Mouse (Mus musculus) midbrain, embryonic 14.5 days (tissue): ENCODE data around the gene Ralb. TPM values are rescaled to one million over a fixed set of nuclear protein-coding genes. Genes with fewer than 3 reads are reported as not detected.
A peak's percentile ranks its signal among the peaks of the same experiment; 100 is the strongest.

Experiments used
- ATAC-seq: fragments of 200-750 bp; cut with Nextera tagmentation; 2 replicates; pipeline ENCODE4 v1.8.0; 2017; ENCODE audit warnings: moderate number of reproducible peaks, moderate library complexity; ENCODE audit not compliant: low FRiP score, low TSS enrichment
- DNase-seq: peaks from one replicate; pipeline ENCODE4 v3.0.0-alpha.2; 2015
- H3K27ac ChIP-seq: fragments of 300-500 bp; sonication (generic); replicated peaks from 2 replicates; pipeline ENCODE4 v1.5.1; 2014; ENCODE audit warnings: mild to moderate bottlenecking, low read depth, low read length, moderate library complexity
- H3K27me3 ChIP-seq: fragments of 300-500 bp; sonication (generic); 2 replicates; pipeline ENCODE4 v1.6.1; 2014; ENCODE audit warnings: low read length, control low read depth, mixed read lengths; ENCODE audit not compliant: control insufficient read depth, insufficient read depth
- H3K36me3 ChIP-seq: fragments of 300-500 bp; sonication (generic); 2 replicates; pipeline ENCODE4 v1.6.1; 2014; ENCODE audit warnings: low read length, control low read depth; ENCODE audit not compliant: control insufficient read depth, insufficient read depth
- H3K4me1 ChIP-seq: fragments of 300-500 bp; sonication (generic); 2 replicates; pipeline ENCODE4 v1.6.1; 2014; ENCODE audit warnings: mild to moderate bottlenecking, antibody characterized with exemption, low read length, control low read depth; ENCODE audit not compliant: control insufficient read depth, insufficient read depth
- H3K4me2 ChIP-seq: fragments of 300-500 bp; sonication (generic); 2 replicates; pipeline ENCODE4 v1.6.1; 2014; ENCODE audit warnings: mild to moderate bottlenecking, low read length, moderate library complexity
- H3K4me3 ChIP-seq: fragments of 300-500 bp; sonication (generic); replicated peaks from 2 replicates; pipeline ENCODE4 v1.5.1; 2014; ENCODE audit warnings: low read depth, low read length
- H3K9ac ChIP-seq: fragments of 300-500 bp; sonication (generic); replicated peaks from 2 replicates; pipeline ENCODE4 v1.6.1; 2014; ENCODE audit warnings: mild to moderate bottlenecking, low read length, moderate library complexity
- H3K9me3 ChIP-seq: fragments of 300-500 bp; sonication (generic); 2 replicates; pipeline ENCODE4 v1.6.1; 2016; ENCODE audit warnings: low read length, control low read depth, mixed read lengths; ENCODE audit not compliant: control insufficient read depth
- WGBS: fragments of 180-500 bp; shearing (Covaris S2); extraction: QIAGEN DNeasy Blood & Tissue Kit; methylation state at CpG from one replicate; pipeline ENCODE4 v1.1.7; 2014; 5-methylcytosine and 5-hydroxymethylcytosine counted together
- polyA plus RNA-seq: library from polyadenylated mRNA; unstranded; fragments of >200 nt; fragmentation: Nextera tagmentation; extraction: Ambion mirVana; gene quantifications from 2 replicates; pipeline ENCODE4 v1.2.1, GENCODE M21; 2014

Gene Ralb
- 35.3 and 49.6 TPM in 2 replicates for polyA plus RNA-seq

- H3K36me3 ChIP-seq = no peaks in the 10 kb centered on the region
- DNase-seq (peak; percentile 96), ATAC-seq (peak; percentile 98)
- H3K27ac ChIP-seq = no peak within 1 kb of the TSS
- H3K4me1 ChIP-seq = peaks cover 18% of the 10 kb centered on the region
- peak within 1 kb of the TSS; percentile 63 for H3K4me3 ChIP-seq
- under 1% methylated on average over 57 of the region's 57 CpGs for WGBS
- no peaks in the 10 kb centered on the region for H3K9me3 ChIP-seq
- peak within 1 kb of the TSS; percentile 79 for H3K4me2 ChIP-seq
- H3K27me3 ChIP-seq = no peaks in the 10 kb centered on the region; the same call in 1 of the 2 replicates
- H3K9ac ChIP-seq = peak within 1 kb of the TSS; percentile 60
These were observed at the start of gene Ralb for GRCm38 (mm10) chr1:119504260-119505062. Gene Ralb (minus strand): TSS chr1:119504794.

GRCm38 (mm10) chr1:119551651-119552050 is 47.1 kb upstream of the Ralb start:
- Histone ChIP-seq H3K9me3 (no peaks in the 10 kb centered on the region), H3K4me2 (no peak overlapping the region), H3K9ac (no peak overlapping the region), H3K4me3 (no peak overlapping the region), H3K4me1 (no peaks in the 10 kb centered on the region), H3K36me3 (peaks cover 22% of the 10 kb centered on the region), H3K27ac (no peak overlapping the region), H3K27me3 (no peaks in the 10 kb centered on the region)
- WGBS = 98% methylated on average over 1 of the region's 1 CpGs
- DNase-seq = no peak
- ATAC-seq = no peak

GRCm38 (mm10) chr1:119550064-119550463 is 45.5 kb upstream of the Ralb start:
- no peaks in the 10 kb centered on the region for H3K4me1 ChIP-seq
- 97% methylated on average over 2 of the region's 2 CpGs for WGBS
- ATAC-seq = no peak
- peaks cover 26% of the 10 kb centered on the region for H3K36me3 ChIP-seq
- no peak for DNase-seq
- no peak overlapping the region for H3K4me2 ChIP-seq
- no peak overlapping the region for H3K9ac ChIP-seq
- no peaks in the 10 kb centered on the region for H3K9me3 ChIP-seq
- no peak overlapping the region for H3K27ac ChIP-seq
- H3K4me3 ChIP-seq = no peak overlapping the region
- H3K27me3 ChIP-seq = no peaks in the 10 kb centered on the region

GRCm38 (mm10) chr1:119549327-119549689 is 44.7 kb upstream of the Ralb start:
- Histone ChIP-seq H3K27ac (no peak overlapping the region), H3K27me3 (no peaks in the 10 kb centered on the region), H3K4me1 (no peaks in the 10 kb centered on the region), H3K4me2 (no peak overlapping the region), H3K9ac (no peak overlapping the region), H3K4me3 (no peak overlapping the region), H3K9me3 (no peaks in the 10 kb centered on the region), H3K36me3 (peaks cover 19% of the 10 kb centered on the region)
- 96% methylated on average over 7 of the region's 7 CpGs for whole genome bisulfite sequencing
- ATAC-seq (no peak), DNase-seq (no peak)

- H3K36me3 ChIP-seq = peaks cover 19% of the 10 kb centered on the region
- H3K4me1 ChIP-seq = no peaks in the 10 kb centered on the region
- no peak overlapping the region for H3K9ac ChIP-seq
- no peaks in the 10 kb centered on the region for H3K27me3 ChIP-seq
- H3K9me3 ChIP-seq = no peaks in the 10 kb centered on the region
- no peak overlapping the region for H3K4me3 ChIP-seq
- H3K4me2 ChIP-seq = no peak overlapping the region
- DNase-seq (peak; percentile 93), ATAC-seq (peak; percentile 57; the same call in 1 of the 2 replicates)
- H3K27ac ChIP-seq = no peak overlapping the region
- 75% methylated on average over 7 of the region's 7 CpGs for WGBS
These were observed 44.2 kb upstream of the Ralb start for GRCm38 (mm10) chr1:119548668-119549326.

- 92% methylated on average over 3 of the region's 3 CpGs for WGBS
- no peaks in the 10 kb centered on the region for H3K9me3 ChIP-seq
- ATAC-seq = no peak
These were observed 41.9 kb upstream of the Ralb start for GRCm38 (mm10) chr1:119546490-119546889.

GRCm38 (mm10) chr1:119545671-119546070 is 41.1 kb upstream of the Ralb start:
- WGBS = 91% methylated on average over 4 of the region's 4 CpGs
- DNase-seq (no peak), ATAC-seq (no peak)
- H3K4me1 ChIP-seq = no peaks in the 10 kb centered on the region
- H3K36me3 ChIP-seq = peaks cover 12% of the 10 kb centered on the region
- no peak overlapping the region for H3K4me2 ChIP-seq
- H3K4me3 ChIP-seq = no peak overlapping the region
- no peaks in the 10 kb centered on the region for H3K9me3 ChIP-seq
- no peaks in the 10 kb centered on the region for H3K27me3 ChIP-seq
- no peak overlapping the region for H3K9ac ChIP-seq
- H3K27ac ChIP-seq = no peak overlapping the region

More at GRCm38 (mm10) chr1:119546490-119546889, 41.9 kb upstream of the Ralb start:
- Histone ChIP-seq H3K9ac (no peak overlapping the region), H3K27ac (no peak overlapping the region), H3K4me2 (no peak overlapping the region), H3K4me3 (no peak overlapping the region), H3K4me1 (no peaks in the 10 kb centered on the region), H3K27me3 (no peaks in the 10 kb centered on the region), H3K36me3 (peaks cover 16% of the 10 kb centered on the region)
- no peak for DNase-seq

GRCm38 (mm10) chr1:119545164-119545563 is 40.6 kb upstream of the Ralb start:
- Histone ChIP-seq H3K27ac (no peak overlapping the region), H3K4me1 (no peaks in the 10 kb centered on the region), H3K36me3 (peaks cover 12% of the 10 kb centered on the region), H3K9me3 (no peaks in the 10 kb centered on the region), H3K9ac (no peak overlapping the region), H3K27me3 (no peaks in the 10 kb centered on the region), H3K4me3 (no peak overlapping the region), H3K4me2 (no peak overlapping the region)
- 91% methylated on average over 2 of the region's 2 CpGs for WGBS
- ATAC-seq = no peak
- no peak for DNase-seq
